Mouse (Mus musculus) frontal cortex, adult 2 months (tissue): ENCODE data around the gene Pxdc1. TPM values are rescaled to one million over a fixed set of nuclear protein-coding genes. Genes with fewer than 3 reads are reported as not detected.

ENCODE experiments used
- DNase-seq, 2 experiments: peaks; one replicate each; pipeline ENCODE4 v3.0.0; 2022; ENCODE audit warnings: low spot score in 1 of 2; ENCODE audit errors: extremely low spot score in 1 of 2
- polyA plus RNA-seq: library from polyadenylated mRNA; depleted of rRNA; stranded (reverse); fragments of >200 nt; gene quantifications from 2 replicates; pipeline ENCODE4 v1.2.3, GENCODE M21; 2012; rRNA removed

The Pxdc1 gene
- polyA plus RNA-seq, 1 experiment, result 8.9 TPM

DNA sequence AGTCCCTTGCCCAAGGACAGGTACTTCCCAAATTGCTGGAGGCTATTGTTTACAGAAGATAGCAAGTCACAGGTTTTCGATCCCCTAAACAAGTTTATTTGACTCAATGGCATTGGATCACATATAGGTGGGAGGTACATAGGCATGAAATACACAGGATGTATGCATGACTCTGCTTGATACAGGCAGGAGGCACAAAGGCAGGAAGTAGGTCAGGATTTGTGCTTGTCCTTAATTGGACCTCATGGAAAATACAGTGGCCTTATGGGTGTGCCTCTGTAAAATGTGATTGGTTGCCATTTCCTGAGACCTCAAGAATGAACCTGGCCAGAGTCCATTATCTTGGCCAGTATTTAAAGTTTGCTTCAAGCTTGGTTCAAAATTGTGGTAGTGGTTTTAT lies 48.9 kb downstream of the Pxdc1 start:
- DNase-seq, result no peak

- no peak for DNase-seq
Measured at GRCm38 (mm10) chr13:34602757-34603156, 50.5 kb downstream of the Pxdc1 start.

- DNase-seq, result no peak
Measured at GRCm38 (mm10) chr13:34596797-34597196, 56.5 kb downstream of the Pxdc1 start.

Other genes with a start within 250 kb of the Pxdc1 start
- not detected in 2 replicates for gene Fam50b, start 81.4 kb upstream of the Pxdc1 start, polyA plus RNA-seq
- gene Prpf4b, start 221.8 kb upstream of the Pxdc1 start, polyA plus RNA-seq, result 104 and 111 TPM in 2 replicates